Mouse (Mus musculus): ENCODE data around the gene Lingo3. TPM values are rescaled to one million over a fixed set of nuclear protein-coding genes. Genes with fewer than 3 reads are reported as not detected.

Lingo3 gene
- polyA plus RNA-seq, 1 experiment from 2014 or later: 1.7 TPM

DNA sequence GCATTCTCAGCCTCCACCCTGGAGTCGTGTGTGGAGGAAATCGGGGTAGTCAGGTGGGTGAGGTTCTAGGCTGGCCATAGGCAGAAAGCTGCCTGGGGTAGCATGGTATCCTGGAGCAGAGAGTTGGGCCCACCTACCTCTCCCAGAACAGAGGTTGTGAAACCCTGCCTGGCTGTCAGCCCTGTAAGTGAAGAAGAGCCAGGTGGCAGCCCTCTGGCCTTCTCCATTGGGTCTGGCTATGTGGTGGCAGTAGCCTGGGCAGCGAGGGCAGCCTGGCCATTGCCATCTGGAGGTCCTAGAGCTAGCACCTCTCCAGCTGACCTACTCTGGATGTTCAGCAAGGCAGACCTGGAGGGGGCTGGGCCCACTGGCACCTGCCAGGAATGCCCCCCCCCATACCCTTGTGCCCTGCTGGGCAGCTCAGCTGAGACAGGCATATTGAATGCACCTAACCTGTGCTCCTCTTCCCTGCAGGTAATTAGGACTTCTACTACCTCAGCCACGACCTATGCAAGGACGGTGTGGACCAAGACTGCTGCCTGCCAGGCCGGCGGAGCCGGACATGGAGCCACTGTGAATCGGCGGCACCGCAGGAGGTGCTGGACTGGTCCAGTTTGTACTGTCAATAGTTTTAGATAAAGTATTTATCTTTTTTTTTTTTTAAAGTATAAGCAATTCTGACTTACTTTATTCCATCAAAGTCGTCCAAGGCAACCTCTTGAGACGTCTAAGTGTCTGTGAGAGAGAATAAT, 50.6 kb downstream of the Lingo3 start:
- peaks cover 87% of the 10 kb centered on the region for H3K36me3 ChIP-seq (ENCODE audit: poor library complexity, severe bottlenecking)
- H3K9ac ChIP-seq: peak overlapping the region; percentile 21; the same call in 1 of the 2 replicates
- H3K9me3 ChIP-seq (replicated peaks): no peaks in the 10 kb centered on the region
- H3K4me3 ChIP-seq: no peak overlapping the region
- 92% methylated on average over 13 of the region's 13 CpGs for WGBS
- ATAC-seq: no peak
- H3K4me1 ChIP-seq: peaks cover 16% of the 10 kb centered on the region
- no peak overlapping the region for H3K4me2 ChIP-seq
- no peaks in the 10 kb centered on the region for H3K27me3 ChIP-seq
- H3K27ac ChIP-seq: no peak overlapping the region

DNA sequence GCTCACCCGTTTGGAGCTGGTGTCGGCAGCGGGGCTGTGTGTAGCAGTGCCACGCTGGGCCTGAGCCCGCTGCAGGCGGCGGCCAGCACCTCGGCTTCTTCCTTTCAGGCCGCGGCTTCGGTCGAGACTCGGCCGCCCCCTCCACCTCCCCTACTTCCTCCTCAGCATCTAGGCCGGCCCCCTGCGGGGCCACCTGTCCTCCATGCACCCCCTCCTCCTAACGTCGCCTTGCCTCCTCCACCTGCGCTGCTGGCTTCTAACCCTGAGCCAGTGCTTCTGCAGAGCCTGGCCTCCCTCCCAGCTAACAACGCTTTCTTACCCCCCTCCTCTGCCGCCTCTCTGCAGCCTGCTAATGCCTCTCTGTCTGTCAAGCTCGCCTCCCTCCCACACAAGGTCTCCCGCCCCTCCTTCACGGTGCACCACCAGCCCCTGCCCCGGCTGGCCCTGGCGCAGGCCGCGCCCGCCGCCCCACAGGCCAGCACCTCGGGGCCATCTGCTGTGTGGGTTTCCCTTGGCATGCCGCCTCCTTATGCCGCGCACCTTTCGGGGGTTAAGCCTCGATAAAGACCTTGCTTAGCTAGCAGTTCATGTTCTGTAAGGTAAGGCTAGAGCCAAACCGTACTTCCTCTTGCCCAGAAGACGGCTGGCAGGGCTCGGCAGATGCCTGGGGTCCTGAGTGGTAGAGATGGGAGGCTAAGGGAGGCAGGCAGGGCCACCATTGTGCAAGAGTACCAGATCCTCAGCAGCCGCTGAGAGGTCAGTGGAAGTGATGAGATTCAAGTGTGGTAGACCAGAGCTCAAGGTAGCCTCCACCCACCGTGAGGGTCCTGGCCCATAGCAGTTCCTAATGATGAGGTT, 51.4 kb downstream of the Lingo3 start:
- 77% methylated on average over 41 of the region's 41 CpGs for WGBS
- Histone ChIP-seq H3K4me2 (no peak overlapping the region), H3K4me1 (peaks cover 16% of the 10 kb centered on the region), H3K9ac (0 out of 2 replicates have a peak overlapping the region, but pooled peaks have one; percentile 16), H3K27ac (peak overlapping the region; percentile 44), H3K36me3 (ENCODE audit: poor library complexity, severe bottlenecking) (peaks cover 96% of the 10 kb centered on the region), H3K9me3 (replicated peaks) (no peaks in the 10 kb centered on the region), H3K27me3 (no peaks in the 10 kb centered on the region), H3K4me3 (no peak overlapping the region)
- 0 out of 2 replicates have a peak, but pooled peaks have one; percentile 19 for ATAC-seq

DNA sequence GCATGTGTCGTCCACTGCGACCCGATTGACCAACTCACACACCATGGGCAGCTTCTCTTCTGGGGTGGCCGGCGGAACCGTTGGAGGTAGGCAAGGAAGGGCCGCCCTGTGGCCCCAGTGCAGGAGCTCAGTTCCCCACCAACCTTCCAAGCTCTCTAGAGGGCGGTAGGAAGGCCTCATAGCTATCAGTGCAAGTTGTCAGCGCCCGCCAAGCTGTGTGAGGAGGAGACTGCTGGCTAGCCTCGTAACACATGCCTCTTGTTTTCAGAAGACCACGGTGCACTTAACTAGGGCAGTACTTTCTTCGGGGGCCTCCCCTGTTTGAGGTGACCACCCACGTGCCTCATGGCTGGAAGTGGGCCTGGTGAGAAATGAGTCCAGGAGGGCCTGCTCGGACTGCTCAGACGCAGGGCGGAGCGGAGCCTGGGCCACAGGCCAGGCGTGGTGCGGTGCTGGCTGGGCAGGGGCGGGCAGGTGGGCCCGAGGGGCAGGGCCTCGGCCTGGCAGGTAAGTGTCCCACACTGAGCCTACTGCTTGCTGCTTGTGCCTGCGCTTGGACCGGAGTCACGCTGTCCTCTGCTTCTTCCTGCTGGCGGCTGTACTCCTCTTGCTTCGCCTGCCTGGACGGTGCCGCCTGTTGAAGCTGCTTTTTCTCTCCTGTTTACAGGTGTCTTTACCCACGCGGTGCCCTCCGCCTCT, 52.2 kb downstream of the Lingo3 start:
- H3K4me1 ChIP-seq: peaks cover 9% of the 10 kb centered on the region
- no peaks in the 10 kb centered on the region for H3K9me3 ChIP-seq (replicated peaks)
- 82% methylated on average over 33 of the region's 33 CpGs for WGBS
- H3K36me3 ChIP-seq (ENCODE audit: poor library complexity, severe bottlenecking): peaks cover 98% of the 10 kb centered on the region
- ATAC-seq: no peak
- no peaks in the 10 kb centered on the region for H3K27me3 ChIP-seq
- H3K4me2 ChIP-seq: no peak overlapping the region
- no peak overlapping the region for H3K9ac ChIP-seq
- H3K4me3 ChIP-seq: no peak overlapping the region
- peak overlapping the region; percentile 44 for H3K27ac ChIP-seq

DNA sequence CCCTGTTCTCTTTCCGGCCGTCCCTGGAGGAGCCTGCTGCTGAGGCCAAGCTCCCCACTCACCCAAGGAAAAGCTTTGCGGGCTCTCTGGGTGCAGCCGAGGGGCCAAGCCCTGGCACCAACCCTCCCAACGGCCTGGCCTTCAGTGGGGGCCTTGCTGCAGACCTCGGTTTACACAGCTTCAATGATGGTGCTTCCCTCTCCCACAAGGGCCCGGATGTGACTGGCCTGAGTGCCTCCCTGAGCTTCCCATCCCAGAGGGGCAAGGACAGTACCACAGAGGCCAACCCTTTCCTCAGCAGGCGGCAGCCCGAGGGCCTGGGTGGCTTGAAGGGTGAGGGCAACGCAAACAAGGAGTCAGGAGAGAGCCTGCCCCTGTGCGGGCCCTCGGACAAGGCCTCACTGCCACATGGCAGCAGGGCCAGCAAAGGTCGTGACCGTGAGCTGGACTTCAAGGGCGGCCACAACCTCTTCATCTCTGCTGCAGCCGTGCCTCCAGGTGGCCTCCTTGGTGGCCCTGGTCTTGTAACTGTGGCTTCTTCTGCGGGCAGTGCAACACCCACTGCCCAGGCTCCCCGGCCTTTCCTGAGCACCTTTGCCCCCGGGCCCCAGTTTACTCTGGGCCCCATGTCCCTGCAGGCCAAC, 53.0 kb downstream of the Lingo3 start:
- Histone ChIP-seq H3K27ac (no peak overlapping the region), H3K4me2 (no peak overlapping the region), H3K4me3 (no peak overlapping the region; the same call in 1 of the 2 replicates), H3K9ac (no peak overlapping the region; the same call in 1 of the 2 replicates), H3K27me3 (no peaks in the 10 kb centered on the region), H3K36me3 (ENCODE audit: poor library complexity, severe bottlenecking) (peaks cover 98% of the 10 kb centered on the region), H3K9me3 (replicated peaks) (no peaks in the 10 kb centered on the region), H3K4me1 (peaks cover 2% of the 10 kb centered on the region; the same call in 1 of the 2 replicates)
- ATAC-seq: no peak
- WGBS: 90% methylated on average over 19 of the region's 19 CpGs

DNA sequence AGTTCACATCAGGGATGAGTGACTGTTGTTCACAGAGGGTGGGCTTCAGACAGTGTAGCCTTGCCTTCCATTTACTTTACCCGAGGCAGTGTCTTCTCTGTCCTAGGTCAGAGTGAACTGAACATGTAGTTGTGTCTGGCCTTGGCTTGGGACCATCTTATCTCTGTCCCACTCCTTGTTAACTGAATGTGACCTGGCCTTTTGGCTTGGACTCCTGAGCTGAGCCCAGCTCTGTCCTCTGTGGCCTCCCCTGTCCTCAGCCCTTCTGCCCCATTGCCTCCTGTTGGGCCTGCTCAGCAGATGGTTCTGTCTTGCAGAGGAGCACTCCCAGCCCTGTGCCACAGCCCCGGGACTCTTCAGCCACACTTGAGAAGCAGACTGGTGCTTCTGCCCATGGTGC, 56.3 kb downstream of the Lingo3 start:
- H3K4me1 ChIP-seq: no peaks in the 10 kb centered on the region
- 86% methylated on average over 2 of the region's 2 CpGs for WGBS
- no peak overlapping the region for H3K27ac ChIP-seq
- peaks cover 98% of the 10 kb centered on the region for H3K36me3 ChIP-seq (ENCODE audit: poor library complexity, severe bottlenecking)
- H3K9ac ChIP-seq: no peak overlapping the region
- no peaks in the 10 kb centered on the region for H3K27me3 ChIP-seq
- no peak overlapping the region for H3K4me3 ChIP-seq
- ATAC-seq: no peak
- H3K9me3 ChIP-seq (replicated peaks): no peaks in the 10 kb centered on the region
- no peak overlapping the region for H3K4me2 ChIP-seq

DNA sequence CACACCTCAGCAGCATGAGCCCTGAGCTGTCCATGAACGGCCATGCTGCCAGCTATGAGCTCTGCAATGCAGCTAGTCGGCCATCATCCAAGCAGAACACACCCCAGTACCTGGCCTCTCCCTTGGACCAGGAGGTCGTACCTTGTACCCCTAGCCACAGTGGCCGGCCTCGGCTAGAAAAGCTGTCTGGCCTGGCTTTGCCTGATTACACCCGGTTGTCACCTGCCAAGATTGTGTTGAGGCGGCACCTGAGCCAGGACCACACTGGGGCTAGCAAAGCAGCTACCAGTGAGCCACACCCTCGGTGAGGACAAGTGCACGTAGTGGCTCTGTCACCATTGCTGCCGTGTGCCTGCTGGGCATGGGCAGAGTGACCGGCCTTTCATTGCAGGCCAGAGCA, 57.9 kb downstream of the Lingo3 start:
- Histone ChIP-seq H3K27me3 (no peaks in the 10 kb centered on the region), H3K36me3 (ENCODE audit: poor library complexity, severe bottlenecking) (peaks cover 98% of the 10 kb centered on the region), H3K4me2 (no peak overlapping the region), H3K9ac (no peak overlapping the region), H3K9me3 (replicated peaks) (no peaks in the 10 kb centered on the region), H3K4me3 (no peak overlapping the region), H3K4me1 (no peaks in the 10 kb centered on the region), H3K27ac (no peak overlapping the region)
- WGBS: 93% methylated on average over 11 of the region's 11 CpGs
- no peak for ATAC-seq

GRCm38 (mm10) chr10:80784871-80785270, 59.0 kb downstream of the Lingo3 start:
- Histone ChIP-seq H3K4me2 (no peak overlapping the region), H3K4me3 (no peak overlapping the region), H3K36me3 (ENCODE audit: poor library complexity, severe bottlenecking) (peaks cover 98% of the 10 kb centered on the region), H3K27ac (no peak overlapping the region), H3K27me3 (no peaks in the 10 kb centered on the region), H3K4me1 (no peaks in the 10 kb centered on the region), H3K9ac (no peak overlapping the region), H3K9me3 (replicated peaks) (no peaks in the 10 kb centered on the region)
- 78% methylated on average over 12 of the region's 12 CpGs for WGBS
- ATAC-seq: no peak

DNA sequence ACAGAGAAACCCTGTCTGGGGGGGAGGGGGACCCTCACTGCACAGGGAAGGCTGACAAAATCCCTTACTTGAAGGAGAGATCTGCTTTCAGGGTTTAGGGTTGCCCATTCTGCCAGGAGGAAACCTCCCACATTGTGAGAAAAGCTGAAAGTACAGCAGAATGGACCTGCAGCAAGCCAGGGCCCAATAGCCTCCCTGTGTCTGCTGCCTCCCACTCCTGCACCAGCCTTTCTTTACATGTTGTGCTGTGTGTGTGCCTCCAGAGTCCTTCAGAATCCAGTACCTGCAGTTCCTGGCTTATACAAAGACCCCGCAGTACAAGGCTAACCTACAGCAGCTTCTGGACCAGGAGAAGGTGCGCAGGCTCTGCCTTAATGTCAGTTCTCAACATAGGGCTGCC, 59.5 kb downstream of the Lingo3 start:
- no peaks in the 10 kb centered on the region for H3K4me1 ChIP-seq
- H3K36me3 ChIP-seq (ENCODE audit: poor library complexity, severe bottlenecking): peaks cover 100% of the 10 kb centered on the region
- no peak overlapping the region for H3K27ac ChIP-seq
- no peaks in the 10 kb centered on the region for H3K9me3 ChIP-seq (replicated peaks)
- no peak for ATAC-seq
- WGBS: 98% methylated on average over 2 of the region's 2 CpGs
- no peak overlapping the region for H3K4me2 ChIP-seq
- no peak overlapping the region for H3K4me3 ChIP-seq
- H3K9ac ChIP-seq: no peak overlapping the region
- H3K27me3 ChIP-seq: no peaks in the 10 kb centered on the region

MicroRNAs within 50 kb of the gene (microRNA counts, 519-probe panel; counts per million panel counts)
- microRNA mmu-miR-1982: 177 counts per million, percentile 53 among the panel's probes with 10 or more counts

Small RNA genes lying within 50 kb of the gene (microRNA-seq; reads per million reads assigned to microRNA genes)
- 3.0 reads per million, percentile 4 among the genes with 10 or more reads in this experiment for gene Mir1982

Other genes starting within 250 kb of the Lingo3 start
- gene Scamp4, start 241.2 kb downstream of the Lingo3 start, polyA plus RNA-seq (2015; fragmentation: Nextera tagmentation; extraction: Ambion mirVana): 56.7 and 69.6 TPM in 2 replicates
- 4.8 and 6.7 TPM in 2 replicates for gene Adat3, start 241.2 kb downstream of the Lingo3 start, polyA plus RNA-seq (2015; fragmentation: Nextera tagmentation; extraction: Ambion mirVana)
- gene Gm49322, start 238.0 kb downstream of the Lingo3 start, polyA plus RNA-seq (2015; fragmentation: Nextera tagmentation; extraction: Ambion mirVana): 4.0 and 4.4 TPM in 2 replicates
- gene Csnk1g2, start 221.2 kb downstream of the Lingo3 start, polyA plus RNA-seq (2015; fragmentation: Nextera tagmentation; extraction: Ambion mirVana): 55.0 and 73.2 TPM in 2 replicates
- 59.2 and 61.2 TPM in 2 replicates for gene Btbd2, start 187.0 kb downstream of the Lingo3 start, polyA plus RNA-seq (2015; fragmentation: Nextera tagmentation; extraction: Ambion mirVana)
- gene Mknk2, start 165.9 kb downstream of the Lingo3 start, polyA plus RNA-seq (2015; fragmentation: Nextera tagmentation; extraction: Ambion mirVana): 52.3 and 55.1 TPM in 2 replicates
- gene Mob3a, start 142.1 kb downstream of the Lingo3 start, polyA plus RNA-seq (2015; fragmentation: Nextera tagmentation; extraction: Ambion mirVana): 47.9 and 51.6 TPM in 2 replicates
- 24.5 and 26.3 TPM in 2 replicates for gene Izumo4, start 141.9 kb downstream of the Lingo3 start, polyA plus RNA-seq (2015; fragmentation: Nextera tagmentation; extraction: Ambion mirVana)
- gene Ap3d1, start 101.8 kb downstream of the Lingo3 start, polyA plus RNA-seq (2015; fragmentation: Nextera tagmentation; extraction: Ambion mirVana): 80.2 and 82.9 TPM in 2 replicates
- 19.9 and 21.1 TPM in 2 replicates for gene Dot1l, start 88.8 kb downstream of the Lingo3 start, polyA plus RNA-seq (2015; fragmentation: Nextera tagmentation; extraction: Ambion mirVana)
- 63.5 and 67.3 TPM in 2 replicates for gene Sf3a2, start 45.8 kb downstream of the Lingo3 start, polyA plus RNA-seq (2015; fragmentation: Nextera tagmentation; extraction: Ambion mirVana)
- gene Plekhj1, start 45.4 kb downstream of the Lingo3 start, polyA plus RNA-seq (2015; fragmentation: Nextera tagmentation; extraction: Ambion mirVana): 141 and 151 TPM in 2 replicates
- gene Amh, start 38.8 kb downstream of the Lingo3 start, polyA plus RNA-seq (2015; fragmentation: Nextera tagmentation; extraction: Ambion mirVana): 0.13 TPM in 1 of 2 replicates, not detected in the other
- 0.26 TPM in 1 of 2 replicates, not detected in the other for gene Jsrp1, start 30.5 kb downstream of the Lingo3 start, polyA plus RNA-seq (2015; fragmentation: Nextera tagmentation; extraction: Ambion mirVana)
- gene Oaz1, start 17.4 kb downstream of the Lingo3 start, polyA plus RNA-seq (2015; fragmentation: Nextera tagmentation; extraction: Ambion mirVana): 1,581 and 1,699 TPM in 2 replicates
- gene Lsm7, start 11.2 kb upstream of the Lingo3 start, polyA plus RNA-seq (2015; fragmentation: Nextera tagmentation; extraction: Ambion mirVana): 291 and 325 TPM in 2 replicates
- 40.1 and 45.3 TPM in 2 replicates for gene Sppl2b, start 11.2 kb upstream of the Lingo3 start, polyA plus RNA-seq (2015; fragmentation: Nextera tagmentation; extraction: Ambion mirVana)
- gene Tmprss9, start 27.8 kb upstream of the Lingo3 start, polyA plus RNA-seq (2015; fragmentation: Nextera tagmentation; extraction: Ambion mirVana): 0.13 and 0.14 TPM in 2 replicates
- 356 and 364 TPM in 2 replicates for gene Timm13, start 56.9 kb upstream of the Lingo3 start, polyA plus RNA-seq (2015; fragmentation: Nextera tagmentation; extraction: Ambion mirVana)
- gene Lmnb2, start 74.2 kb upstream of the Lingo3 start, polyA plus RNA-seq (2015; fragmentation: Nextera tagmentation; extraction: Ambion mirVana): 54.0 and 54.9 TPM in 2 replicates
- 4.9 and 5.1 TPM in 2 replicates for gene Gadd45b, start 86.0 kb upstream of the Lingo3 start, polyA plus RNA-seq (2015; fragmentation: Nextera tagmentation; extraction: Ambion mirVana)
- gene Gng7, start 170.9 kb upstream of the Lingo3 start, polyA plus RNA-seq (2015; fragmentation: Nextera tagmentation; extraction: Ambion mirVana): 14.8 and 17.6 TPM in 2 replicates
- gene Diras1, start 181.6 kb upstream of the Lingo3 start, polyA plus RNA-seq (2015; fragmentation: Nextera tagmentation; extraction: Ambion mirVana): 13.4 and 15.0 TPM in 2 replicates
- 33.4 and 37.8 TPM in 2 replicates for gene Slc39a3, start 193.4 kb upstream of the Lingo3 start, polyA plus RNA-seq (2015; fragmentation: Nextera tagmentation; extraction: Ambion mirVana)
- 273 and 305 TPM in 2 replicates for gene Sgta, start 216.1 kb upstream of the Lingo3 start, polyA plus RNA-seq (2015; fragmentation: Nextera tagmentation; extraction: Ambion mirVana)
- 55.8 and 60.5 TPM in 2 replicates for gene Thop1, start 226.0 kb upstream of the Lingo3 start, polyA plus RNA-seq (2015; fragmentation: Nextera tagmentation; extraction: Ambion mirVana)